Mouse (Mus musculus) stomach, postnatal 0 days (tissue): ENCODE data around the gene Tctn1. TPM values are rescaled to one million over a fixed set of nuclear protein-coding genes. Genes with fewer than 3 reads are reported as not detected.

Experiments used
- ATAC-seq: fragments of 200-750 bp; cut with Nextera tagmentation; 2 replicates; pipeline ENCODE4 v1.8.0; 2017; ENCODE audit not compliant: low FRiP score, low TSS enrichment
- DNase-seq: peaks from one replicate; pipeline ENCODE4 v3.0.0-alpha.2; 2016; ENCODE audit warnings: low spot score
- H3K27ac ChIP-seq: fragments of 300-500 bp; sonication (generic); replicated peaks from 2 replicates; pipeline ENCODE4 v1.5.1; 2014; ENCODE audit warnings: mild to moderate bottlenecking, control low read depth
- H3K27me3 ChIP-seq: fragments of 300-500 bp; sonication (generic); 2 replicates; pipeline ENCODE4 v1.6.1; 2014; ENCODE audit warnings: low read length; ENCODE audit not compliant: control insufficient read depth, insufficient read depth
- H3K36me3 ChIP-seq: fragments of 300-500 bp; sonication (generic); 2 replicates; pipeline ENCODE4 v1.6.1; 2014; ENCODE audit warnings: low read length, mixed read lengths; ENCODE audit not compliant: control insufficient read depth, insufficient read depth
- H3K4me1 ChIP-seq: fragments of 300-500 bp; sonication (generic); replicated peaks from 2 replicates; pipeline ENCODE4 v1.6.1; 2014; ENCODE audit warnings: antibody characterized with exemption; ENCODE audit not compliant: control insufficient read depth, insufficient read depth
- H3K4me2 ChIP-seq: fragments of 300-500 bp; sonication (generic); replicated peaks from 2 replicates; pipeline ENCODE4 v1.6.1; 2014; ENCODE audit warnings: low read depth, mild to moderate bottlenecking, control low read depth, moderate library complexity
- H3K4me3 ChIP-seq: fragments of 300-500 bp; sonication (generic); 2 replicates; pipeline ENCODE4 v1.5.1; 2014; ENCODE audit warnings: low read depth, low read length, control low read depth
- H3K9ac ChIP-seq: fragments of 300-500 bp; sonication (generic); 2 replicates; pipeline ENCODE4 v1.6.1; 2014; ENCODE audit warnings: mild to moderate bottlenecking, low read length, control low read depth, mixed read lengths
- H3K9me3 ChIP-seq: fragments of 300-500 bp; sonication (generic); 2 replicates; pipeline ENCODE4 v1.6.1; 2016; ENCODE audit warnings: low read length; ENCODE audit not compliant: control insufficient read depth
- CTCF ChIP-seq: IDR thresholded peaks from 2 replicates; pipeline ENCODE4 v1.5.1; 2016; ENCODE audit warnings: antibody characterized with exemption, low read depth, mild to moderate bottlenecking, moderate library complexity
- EP300 ChIP-seq: optimal IDR thresholded peaks from 2 replicates; pipeline ENCODE3; 2016; ENCODE audit warnings: antibody characterized with exemption
- WGBS: fragments of 180-500 bp; shearing (Covaris S2); extraction: QIAGEN DNeasy Blood & Tissue Kit; methylation state at CpG from one replicate; pipeline ENCODE4 v1.1.7; 2014; 5-methylcytosine and 5-hydroxymethylcytosine counted together
- polyA plus RNA-seq: library from polyadenylated mRNA; unstranded; fragments of >200 nt; fragmentation: Nextera tagmentation; extraction: Ambion mirVana; gene quantifications from 2 replicates; pipeline ENCODE4 v1.2.1, GENCODE M21; 2015

The Tctn1 gene
- polyA plus RNA-seq, 1 experiment from 2014 or later, result 2.3 TPM

GRCm38 (mm10) chr5:122291149-122291548, 26.9 kb upstream of the Tctn1 start:
- no peak for DNase-seq
- Histone ChIP-seq H3K27me3 (no peaks in the 10 kb centered on the region), H3K36me3 (no peaks in the 10 kb centered on the region), H3K9ac (0 out of 2 replicates have a peak overlapping the region, but pooled peaks have one; percentile 5), H3K4me3 (no peak overlapping the region), H3K4me1 (0 out of 2 replicates have a peak, but pooled peaks cover 3% of the 10 kb centered on the region), H3K9me3 (no peaks in the 10 kb centered on the region), H3K4me2 (no peak overlapping the region), H3K27ac (peak overlapping the region; percentile 56)
- TF ChIP-seq EP300, result no peak
- TF ChIP-seq CTCF, result no peak
- no peak for ATAC-seq
- 59% methylated on average over 6 of the region's 6 CpGs for WGBS

- no peak for TF ChIP-seq EP300
- no peak for TF ChIP-seq CTCF
- Histone ChIP-seq H3K9ac (no peak overlapping the region), H3K4me3 (no peak overlapping the region), H3K4me1 (0 out of 2 replicates have a peak, but pooled peaks cover 3% of the 10 kb centered on the region), H3K27me3 (no peaks in the 10 kb centered on the region), H3K27ac (peak overlapping the region; percentile 49; the same call in 1 of the 2 replicates), H3K4me2 (no peak overlapping the region), H3K36me3 (no peaks in the 10 kb centered on the region), H3K9me3 (no peaks in the 10 kb centered on the region)
- 40% methylated on average over 4 of the region's 4 CpGs for WGBS
- DNase-seq (no peak), ATAC-seq (no peak)
Measured at GRCm38 (mm10) chr5:122288147-122288811, 24.0 kb upstream of the Tctn1 start.

DNA sequence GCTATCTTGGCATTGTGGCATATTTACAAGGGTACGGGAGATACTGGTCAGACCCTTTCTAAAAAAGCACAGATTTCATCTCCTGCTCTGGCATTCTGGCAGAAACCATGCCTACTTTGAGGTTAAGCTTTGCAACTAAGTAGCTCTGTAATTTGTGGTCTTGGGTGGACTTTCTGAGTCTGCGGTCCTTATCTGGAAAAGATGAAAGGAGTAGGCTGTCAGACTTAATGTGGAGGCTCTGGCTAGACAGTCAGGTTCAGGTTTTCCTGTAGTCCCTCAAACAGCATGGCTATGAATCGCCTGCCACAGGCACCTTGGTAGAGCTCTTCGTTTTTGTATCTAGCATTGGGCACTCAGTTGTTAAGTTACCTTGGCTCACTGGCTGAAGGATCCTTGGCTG, 22.8 kb upstream of the Tctn1 start:
- Histone ChIP-seq H3K4me3 (no peak overlapping the region), H3K27ac (no peak overlapping the region), H3K36me3 (no peaks in the 10 kb centered on the region), H3K9me3 (no peaks in the 10 kb centered on the region), H3K4me1 (0 out of 2 replicates have a peak, but pooled peaks cover 3% of the 10 kb centered on the region), H3K27me3 (no peaks in the 10 kb centered on the region), H3K4me2 (no peak overlapping the region), H3K9ac (no peak overlapping the region)
- ATAC-seq, result no peak
- TF ChIP-seq EP300 (no peak), CTCF (no peak)
- no peak for DNase-seq
- WGBS, result 77% methylated on average over 4 of the region's 4 CpGs

DNA sequence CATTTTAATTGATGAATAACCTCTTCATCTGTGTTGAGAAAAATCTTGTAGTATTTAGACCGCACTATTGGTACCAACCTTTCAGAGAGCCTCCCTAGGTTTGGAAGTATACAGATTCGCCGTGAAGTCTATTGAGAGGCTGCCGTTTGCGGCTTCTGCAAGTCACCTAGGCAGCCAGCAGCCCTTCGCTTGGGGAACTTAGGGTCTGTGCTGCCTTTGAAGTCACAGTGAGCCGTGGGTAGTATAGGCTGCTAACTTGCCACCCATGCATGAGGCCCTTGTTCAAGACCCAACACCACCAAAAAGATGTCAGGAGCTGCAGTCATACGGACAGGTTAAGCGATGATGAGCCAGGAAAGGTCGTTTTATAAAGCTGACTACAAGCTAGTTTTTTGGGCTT, 21.9 kb upstream of the Tctn1 start:
- 82% methylated on average over 10 of the region's 10 CpGs for WGBS
- H3K27ac ChIP-seq, result no peak overlapping the region
- H3K9me3 ChIP-seq, result no peaks in the 10 kb centered on the region
- no peak overlapping the region for H3K4me3 ChIP-seq
- H3K4me1 ChIP-seq, result 0 out of 2 replicates have a peak, but pooled peaks cover 3% of the 10 kb centered on the region
- TF ChIP-seq EP300, result no peak
- no peak for TF ChIP-seq CTCF
- peak overlapping the region; percentile 93 for H3K4me2 ChIP-seq
- H3K27me3 ChIP-seq, result no peaks in the 10 kb centered on the region
- no peak for DNase-seq
- H3K9ac ChIP-seq, result 0 out of 2 replicates have a peak overlapping the region, but pooled peaks have one; percentile 38
- H3K36me3 ChIP-seq, result no peaks in the 10 kb centered on the region
- no peak for ATAC-seq

- Histone ChIP-seq H3K9ac (peak overlapping the region; percentile 93), H3K4me3 (peak overlapping the region; percentile 94), H3K27me3 (no peaks in the 10 kb centered on the region), H3K36me3 (no peaks in the 10 kb centered on the region), H3K4me1 (0 out of 2 replicates have a peak, but pooled peaks cover 4% of the 10 kb centered on the region), H3K9me3 (no peaks in the 10 kb centered on the region), H3K27ac (no peak overlapping the region), H3K4me2 (peak overlapping the region; percentile 93)
- WGBS, result 46% methylated on average over 7 of the region's 7 CpGs
- no peak for DNase-seq
- TF ChIP-seq EP300, result no peak
- no peak for TF ChIP-seq CTCF
- no peak for ATAC-seq
Measured at GRCm38 (mm10) chr5:122285767-122286150, 21.5 kb upstream of the Tctn1 start.
